Mouse (Mus musculus): ENCODE results near the gene Gng7.

GRCm38 (mm10) chr10:81025047-81025621, 10.4 kb upstream of the Gng7 start:
- TF ChIP-seq TBP (conservative IDR thresholded peaks at IDR 0.05; ENCODE audit: low read depth, low read length) (no peak), CTCF (conservative IDR thresholded peaks at IDR 0.05 in 1 of 2, IDR thresholded peaks at IDR 0.05 in 1 of 2; ENCODE audit: low read depth in 2 of 2, low read length in 2 of 2) (no peak), MAX (IDR thresholded peaks at IDR 0.05; ENCODE audit: low read length) (no peak), USF1 (IDR thresholded peaks at IDR 0.05; ENCODE audit: low read depth, low read length) (no peak), ZNF384 (IDR thresholded peaks at IDR 0.05; ENCODE audit: low read depth, low read length) (no peak), E2F4 (IDR thresholded peaks at IDR 0.05; ENCODE audit: insufficient replicate concordance, low read depth, low read length) (no peak), EP300 (IDR thresholded peaks at IDR 0.05; ENCODE audit: low read length) (no peak), NRF1 (IDR thresholded peaks at IDR 0.05; ENCODE audit: low read depth, low read length) (no peak), POLR2A (IDR thresholded peaks at IDR 0.05; ENCODE audit: low read depth, low read length) (no peak), MAFK (IDR thresholded peaks at IDR 0.05; ENCODE audit: insufficient replicate concordance, low read length) (no peak)

All from CH12.LX (cell line).